Mouse (Mus musculus) stomach, embryonic 14.5 days (tissue): ENCODE data around the gene Sctr. TPM values are rescaled to one million over a fixed set of nuclear protein-coding genes. Genes with fewer than 3 reads are reported as not detected.
"Not testable (repeated sequence)": the region's sequence is repeated elsewhere in the genome, so short reads cannot be mapped to it uniquely, and the experiment has no call there.

Experiments
- ATAC-seq: fragments of 200-750 bp; cut with Nextera tagmentation; 2 replicates; pipeline ENCODE4 v1.8.0; 2017; ENCODE audit warnings: low read depth, moderate TSS enrichment; ENCODE audit not compliant: insufficient number of reproducible peaks, insufficient read depth, low FRiP score
- H3K27ac ChIP-seq: fragments of 300-500 bp; sonication (generic); 2 replicates; pipeline ENCODE4 v1.5.1; 2014; ENCODE audit warnings: mild to moderate bottlenecking, low read length, moderate library complexity, mixed read lengths
- H3K27me3 ChIP-seq: fragments of 300-500 bp; sonication (generic); 2 replicates; pipeline ENCODE4 v1.6.1; 2014; ENCODE audit warnings: low read length, control low read depth, mixed read lengths; ENCODE audit not compliant: control insufficient read depth, insufficient read depth
- H3K36me3 ChIP-seq: fragments of 300-500 bp; sonication (generic); 2 replicates; pipeline ENCODE4 v1.6.1; 2014; ENCODE audit warnings: mild to moderate bottlenecking, control low read depth, low read length, moderate library complexity, mixed read lengths; ENCODE audit not compliant: control insufficient read depth, insufficient read depth
- H3K4me1 ChIP-seq: fragments of 300-500 bp; sonication (generic); 2 replicates; pipeline ENCODE4 v1.6.1; 2014; ENCODE audit warnings: low read length, control low read depth, mixed read lengths; ENCODE audit not compliant: control insufficient read depth, insufficient read depth
- H3K4me2 ChIP-seq: fragments of 300-500 bp; sonication (generic); replicated peaks from 2 replicates; pipeline ENCODE4 v1.6.1; 2014; ENCODE audit warnings: low read depth, low read length, control low read depth
- H3K4me3 ChIP-seq: fragments of 300-500 bp; sonication (generic); 2 replicates; pipeline ENCODE4 v1.5.1; 2014; ENCODE audit warnings: low read depth, low read length, control low read depth
- H3K9ac ChIP-seq: fragments of 300-500 bp; sonication (generic); replicated peaks from 2 replicates; pipeline ENCODE4 v1.6.1; 2014; ENCODE audit warnings: low read depth, mild to moderate bottlenecking, control low read depth, low read length, moderate library complexity, mixed read lengths
- H3K9me3 ChIP-seq: fragments of 300-500 bp; sonication (generic); 2 replicates; pipeline ENCODE4 v1.6.1; 2016; ENCODE audit warnings: low read depth, low read length, control low read depth; ENCODE audit not compliant: control insufficient read depth
- WGBS: fragments of 180-500 bp; shearing (Covaris S2); extraction: QIAGEN DNeasy Blood & Tissue Kit; methylation state at CpG from one replicate; pipeline ENCODE4 v1.1.7; 2014; 5-methylcytosine and 5-hydroxymethylcytosine counted together
- polyA plus RNA-seq: library from polyadenylated mRNA; unstranded; fragments of >200 nt; fragmentation: Nextera tagmentation; extraction: Ambion mirVana; gene quantifications from 2 replicates; pipeline ENCODE4 v1.2.1, GENCODE M21; 2014

Sctr gene
- polyA plus RNA-seq, 1 experiment from 2014 or later = 2.0 TPM

DNA sequence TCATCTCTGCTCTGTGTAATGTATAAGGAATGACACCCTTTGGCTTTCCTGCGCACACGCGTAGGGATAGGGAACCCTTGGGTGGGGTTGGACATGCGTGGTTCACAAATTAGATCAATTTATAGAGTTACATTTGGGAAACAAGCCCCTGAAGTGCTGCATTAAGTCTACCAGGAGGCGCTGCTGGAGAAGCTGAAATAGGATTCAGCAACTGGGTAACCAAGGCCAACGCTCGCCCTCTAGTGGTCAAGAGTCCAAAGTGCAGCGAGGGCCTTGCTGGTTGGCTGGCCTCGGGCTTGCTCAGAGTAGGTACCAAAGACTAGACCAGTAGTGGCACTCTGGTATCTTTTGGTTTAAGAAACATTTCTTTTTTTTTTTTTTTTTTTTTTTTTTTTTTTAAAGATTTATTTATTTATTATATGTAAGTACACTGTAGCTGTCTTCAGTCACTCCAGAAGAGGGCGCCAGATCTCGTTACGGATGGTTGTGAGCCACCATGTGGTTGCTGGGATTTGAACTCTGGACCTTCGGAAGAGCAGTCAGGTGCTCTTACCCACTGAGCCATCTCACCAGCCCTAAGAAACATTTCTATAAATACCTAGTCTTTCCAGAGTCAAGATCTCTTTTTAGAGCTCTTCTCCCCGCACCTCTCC lies 86.9 kb downstream of the Sctr start:
- not testable (repeated sequence) for H3K9me3 ChIP-seq, H3K36me3 ChIP-seq, H3K4me2 ChIP-seq, H3K27ac ChIP-seq, H3K9ac ChIP-seq, H3K4me3 ChIP-seq, ATAC-seq, H3K27me3 ChIP-seq, H3K4me1 ChIP-seq
- 53% methylated on average over 11 of the region's 14 CpGs for WGBS

DNA sequence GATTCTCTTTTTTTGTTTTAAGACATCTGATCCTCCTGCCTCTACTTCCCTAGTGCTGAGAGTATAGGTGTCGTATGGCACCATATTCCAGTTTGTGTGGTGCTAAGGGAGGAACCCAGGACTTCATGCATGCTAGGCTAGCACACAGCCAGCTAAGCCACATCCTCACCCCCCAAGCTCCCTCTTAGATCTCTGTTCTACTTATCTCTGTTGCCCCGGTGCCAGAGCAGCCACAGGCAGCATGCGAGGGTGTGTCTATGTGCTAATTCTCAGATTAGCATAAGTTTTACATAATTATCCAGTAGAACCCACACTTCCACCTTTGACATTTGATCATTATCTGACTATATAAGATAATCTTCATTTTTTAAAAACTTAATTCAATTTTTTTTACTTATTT lies 88.2 kb downstream of the Sctr start:
- Histone ChIP-seq H3K4me2 (no peak overlapping the region), H3K4me1 (no peaks in the 10 kb centered on the region), H3K27ac (no peak overlapping the region), H3K4me3 (no peak overlapping the region), H3K9me3 (no peaks in the 10 kb centered on the region), H3K9ac (no peak overlapping the region), H3K36me3 (no peaks in the 10 kb centered on the region), H3K27me3 (no peaks in the 10 kb centered on the region)
- ATAC-seq = no peak
- 74% methylated on average over 3 of the region's 3 CpGs for WGBS

DNA sequence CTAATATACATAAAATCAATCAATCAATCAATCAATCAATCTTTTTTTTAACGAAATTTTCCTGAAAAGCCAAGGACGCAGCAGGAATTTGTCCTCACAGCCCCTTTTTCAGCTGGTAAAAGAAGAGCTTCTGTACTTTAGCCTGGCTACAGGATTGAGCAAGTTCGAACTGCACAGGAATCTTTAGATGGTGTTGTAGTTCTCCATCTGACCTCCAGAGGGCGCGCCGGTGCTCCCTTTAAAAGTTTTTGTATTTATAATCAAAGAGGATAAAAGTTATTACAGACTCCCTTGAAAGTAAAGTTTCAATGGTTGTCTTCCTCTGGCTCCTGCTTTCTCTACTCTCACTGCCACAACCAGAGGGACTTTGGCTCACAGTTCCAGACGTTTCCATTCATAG lies 91.6 kb downstream of the Sctr start:
- WGBS = 12% methylated on average over 7 of the region's 7 CpGs
- no peaks in the 10 kb centered on the region for H3K27me3 ChIP-seq
- ATAC-seq = no peak
- H3K4me1 ChIP-seq = no peaks in the 10 kb centered on the region
- no peak overlapping the region for H3K4me2 ChIP-seq
- no peaks in the 10 kb centered on the region for H3K36me3 ChIP-seq
- no peak overlapping the region for H3K9ac ChIP-seq
- H3K4me3 ChIP-seq = no peak overlapping the region
- no peaks in the 10 kb centered on the region for H3K9me3 ChIP-seq
- no peak overlapping the region for H3K27ac ChIP-seq

DNA sequence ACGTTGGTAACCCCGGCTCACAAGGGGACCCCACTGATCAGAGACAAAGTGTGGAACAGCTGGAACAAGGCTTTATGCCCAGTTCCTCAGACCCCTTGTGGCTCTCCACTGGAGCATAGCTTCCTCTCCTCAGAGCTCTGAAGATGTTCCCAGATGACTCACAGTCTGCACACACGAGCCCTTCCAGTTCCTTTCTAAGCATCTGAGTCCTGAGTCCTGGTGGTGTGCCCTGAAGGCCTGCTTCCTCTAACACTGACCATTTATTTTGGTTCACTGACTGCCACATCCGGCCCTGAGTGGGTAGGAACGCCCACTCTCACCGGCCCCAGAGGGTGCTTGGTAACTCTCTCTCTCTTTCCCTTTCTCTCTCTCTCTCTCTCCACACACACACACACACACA lies 92.8 kb downstream of the Sctr start:
- H3K36me3 ChIP-seq = no peaks in the 10 kb centered on the region

DNA sequence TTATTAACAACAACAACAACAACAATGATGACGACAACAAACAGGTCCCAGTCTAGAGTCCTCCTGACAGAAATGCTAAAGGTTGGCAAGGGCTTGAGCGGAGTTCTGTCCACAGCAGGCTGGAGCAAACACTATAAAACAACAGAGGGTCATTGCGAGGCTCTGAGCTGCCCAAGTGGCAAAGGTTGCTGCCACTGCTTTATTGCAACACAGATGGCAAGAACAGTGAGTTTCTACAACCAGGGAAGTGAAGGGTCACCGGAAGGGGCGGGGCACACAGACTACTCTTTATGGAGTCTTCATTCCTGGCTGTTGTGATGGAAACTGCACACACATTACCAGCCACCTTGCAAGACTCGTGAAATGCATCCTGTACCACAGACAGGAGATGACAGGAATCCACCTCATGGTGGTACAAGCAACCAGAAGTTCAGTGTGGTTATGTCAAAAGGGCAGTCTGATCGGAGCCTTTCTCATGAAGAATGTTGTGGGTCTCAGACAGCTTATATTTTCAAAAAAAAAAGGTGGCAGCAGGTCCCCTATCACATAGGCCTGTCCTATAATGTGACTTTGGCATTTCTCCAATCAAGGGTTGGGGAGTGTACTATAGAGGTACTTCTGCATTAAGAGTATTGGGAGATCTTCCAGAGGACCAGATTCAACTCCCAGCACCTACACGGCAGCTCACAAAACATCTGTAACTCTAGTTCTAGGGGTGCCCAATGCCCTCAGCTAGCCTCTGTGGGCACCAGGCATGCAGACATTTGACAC lies 93.9 kb downstream of the Sctr start:
- Histone ChIP-seq H3K9ac (no peak overlapping the region), H3K27me3 (no peaks in the 10 kb centered on the region), H3K4me2 (no peak overlapping the region), H3K9me3 (no peaks in the 10 kb centered on the region), H3K27ac (no peak overlapping the region), H3K4me3 (no peak overlapping the region), H3K36me3 (no peaks in the 10 kb centered on the region), H3K4me1 (no peaks in the 10 kb centered on the region)
- WGBS = 86% methylated on average over 8 of the region's 8 CpGs
- ATAC-seq = no peak

More for the DNA sequence above, 92.8 kb downstream of the Sctr start:
- 67% methylated on average over 6 of the region's 6 CpGs for WGBS
- H3K4me1 ChIP-seq = no peaks in the 10 kb centered on the region
- no peak overlapping the region for H3K4me3 ChIP-seq
- H3K27me3 ChIP-seq = no peaks in the 10 kb centered on the region
- H3K9ac ChIP-seq = no peak overlapping the region
- no peak overlapping the region for H3K4me2 ChIP-seq
- ATAC-seq = no peak
- H3K27ac ChIP-seq = no peak overlapping the region
- H3K9me3 ChIP-seq = no peaks in the 10 kb centered on the region

DNA sequence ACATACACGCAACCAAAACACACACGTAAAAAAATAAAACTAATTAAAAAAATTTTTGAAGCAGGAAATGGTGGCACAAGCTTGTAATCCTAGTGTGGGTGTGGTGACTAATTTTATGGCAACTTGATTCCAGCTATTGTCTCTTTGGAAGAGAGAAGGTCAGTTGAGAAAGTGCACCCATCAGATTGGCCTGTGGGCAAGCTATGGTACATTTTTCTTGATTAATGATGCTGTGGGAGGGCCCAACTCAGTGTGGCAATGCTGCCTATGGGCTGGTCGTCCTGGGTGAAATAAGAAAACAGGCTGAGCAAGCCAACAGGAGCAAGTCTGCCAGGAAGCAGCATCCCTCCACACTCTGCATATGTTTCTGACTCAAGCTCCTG lies 94.5 kb downstream of the Sctr start:
- Histone ChIP-seq H3K4me2 (no peak overlapping the region), H3K27ac (no peak overlapping the region), H3K4me1 (no peaks in the 10 kb centered on the region), H3K9me3 (no peaks in the 10 kb centered on the region), H3K9ac (no peak overlapping the region), H3K36me3 (no peaks in the 10 kb centered on the region), H3K27me3 (no peaks in the 10 kb centered on the region), H3K4me3 (no peak overlapping the region)
- whole genome bisulfite sequencing = 83% methylated on average over 3 of the region's 3 CpGs
- ATAC-seq = no peak

DNA sequence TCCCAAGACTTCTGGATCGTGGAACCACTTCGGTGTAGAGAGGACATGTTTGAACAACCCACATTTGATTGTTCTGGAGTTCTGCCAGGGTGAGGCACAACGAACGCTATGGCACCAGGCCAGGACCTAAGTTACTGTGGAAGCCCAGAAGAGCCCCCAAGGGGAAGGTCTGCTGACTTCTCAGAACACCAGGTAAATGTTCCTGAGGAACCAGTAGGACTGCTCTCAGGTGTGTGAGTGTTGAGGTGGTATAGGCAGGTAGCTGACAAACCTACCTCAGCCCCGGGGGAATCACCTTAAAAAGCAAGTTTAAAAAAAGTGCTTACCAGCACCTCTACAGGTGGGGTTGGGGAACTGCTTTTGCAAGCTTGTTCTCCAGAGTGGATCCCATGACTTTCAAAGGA lies 98.9 kb downstream of the Sctr start:
- Histone ChIP-seq H3K27me3 (no peaks in the 10 kb centered on the region), H3K27ac (no peak overlapping the region), H3K4me3 (no peak overlapping the region), H3K36me3 (no peaks in the 10 kb centered on the region), H3K9ac (no peak overlapping the region), H3K4me2 (no peak overlapping the region), H3K9me3 (no peaks in the 10 kb centered on the region), H3K4me1 (no peaks in the 10 kb centered on the region)
- no peak for ATAC-seq
- WGBS = 61% methylated on average over 5 of the region's 5 CpGs

DNA sequence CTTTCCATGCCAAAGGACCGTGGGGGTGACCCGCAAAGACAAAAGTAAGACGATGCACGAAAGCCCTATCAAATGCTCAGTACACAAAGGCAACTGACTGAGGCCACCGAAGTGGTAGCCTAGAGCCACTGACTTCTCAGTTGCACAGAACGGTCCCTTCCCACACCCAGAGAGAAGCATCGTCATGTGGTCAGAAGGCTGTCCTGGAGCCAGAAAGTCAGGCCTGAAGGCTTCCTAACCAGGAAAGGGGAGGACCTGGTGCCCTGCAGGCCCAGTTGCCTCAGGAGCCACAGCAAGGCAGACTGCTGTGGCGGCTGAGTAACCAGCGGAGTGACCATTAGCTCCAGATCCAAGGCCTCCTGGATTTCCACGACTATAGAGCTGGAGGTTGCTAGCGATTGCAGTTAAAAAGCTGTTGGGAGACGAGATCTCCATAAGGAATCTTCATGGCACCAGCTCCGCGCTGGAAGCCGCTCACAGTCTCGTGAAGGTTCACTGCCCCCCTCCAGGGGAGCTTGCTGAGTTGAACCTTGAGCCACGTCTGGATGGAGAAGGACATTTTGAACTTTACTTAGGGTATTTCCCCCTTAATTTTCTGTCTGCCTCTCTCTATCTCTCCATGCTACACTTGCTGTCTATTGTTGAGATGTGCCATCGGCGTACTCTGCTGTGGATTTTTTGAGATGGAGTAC lies 103.2 kb downstream of the Sctr start:
- WGBS = 90% methylated on average over 19 of the region's 19 CpGs
- Histone ChIP-seq H3K9ac (no peak overlapping the region), H3K27ac (no peak overlapping the region), H3K4me3 (no peak overlapping the region), H3K4me2 (no peak overlapping the region), H3K9me3 (no peaks in the 10 kb centered on the region), H3K36me3 (peaks cover 17% of the 10 kb centered on the region; the same call in 1 of the 2 replicates), H3K4me1 (no peaks in the 10 kb centered on the region), H3K27me3 (no peaks in the 10 kb centered on the region)
- no peak for ATAC-seq
